Mouse (Mus musculus): ENCODE measurements around the gene Ltbp2. TPM values are rescaled to one million over a fixed set of nuclear protein-coding genes. Genes with fewer than 3 reads are reported as not detected.

Gene Ltbp2
- total and polyA plus RNA-seq, 3 experiments = 0.99 to 5.6 (median 2.3) TPM

DNA sequence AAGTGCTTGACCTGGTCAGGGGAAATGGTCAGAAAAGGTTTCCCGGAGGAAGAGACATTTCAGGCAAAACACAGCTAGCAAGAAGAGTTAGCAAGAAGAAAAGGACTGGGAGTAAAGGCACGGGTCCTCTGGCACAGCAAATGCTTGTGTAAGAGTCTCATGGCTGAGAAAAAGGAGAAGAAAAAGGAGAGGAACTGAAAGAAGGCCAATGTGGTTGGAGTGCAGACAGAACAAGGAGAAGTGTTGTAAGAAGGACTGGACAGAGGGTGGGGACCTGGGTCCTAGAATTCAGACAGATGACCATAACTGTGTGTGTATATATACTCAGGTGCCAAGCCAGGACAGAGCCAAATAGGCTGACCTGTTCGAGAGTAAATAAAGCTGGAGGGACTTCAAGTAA is 128.2 kb downstream of the Ltbp2 start:
- H3K4me3 ChIP-seq = no peak overlapping the region
- H3K4me1 ChIP-seq (ENCODE audit: control insufficient read depth, insufficient read depth, low read length) = no peaks in the 10 kb centered on the region; the same call in 1 of the 2 replicates
- intact Hi-C loops (cut with DNase I) = no loop called here
- H3K79me2 ChIP-seq (replicated peaks; ENCODE audit: control insufficient read depth, insufficient read depth, low read length) = no peaks in the 10 kb centered on the region
- no peak overlapping the region for H3K27ac ChIP-seq
- no peaks in the 10 kb centered on the region for H3K36me3 ChIP-seq (ENCODE audit: control insufficient read depth, insufficient read depth, low read length)
- WGBS = 53% methylated on average over 3 of the region's 3 CpGs
- TF ChIP-seq POLR2A (IDR thresholded peaks at IDR 0.05; ENCODE audit: insufficient read depth, low read depth, low read length) (no peak), EP300 (IDR thresholded peaks at IDR 0.05; ENCODE audit: insufficient read depth, low read depth, low read length) (no peak), CTCF (IDR thresholded peaks at IDR 0.05) (no peak)
- H3K27me3 ChIP-seq (ENCODE audit: control insufficient read depth, insufficient read depth, low read length) = no peaks in the 10 kb centered on the region
- DNase-seq = no peak
- no peak overlapping the region for H3K9ac ChIP-seq (ENCODE audit: low read depth, low read length)

DNA sequence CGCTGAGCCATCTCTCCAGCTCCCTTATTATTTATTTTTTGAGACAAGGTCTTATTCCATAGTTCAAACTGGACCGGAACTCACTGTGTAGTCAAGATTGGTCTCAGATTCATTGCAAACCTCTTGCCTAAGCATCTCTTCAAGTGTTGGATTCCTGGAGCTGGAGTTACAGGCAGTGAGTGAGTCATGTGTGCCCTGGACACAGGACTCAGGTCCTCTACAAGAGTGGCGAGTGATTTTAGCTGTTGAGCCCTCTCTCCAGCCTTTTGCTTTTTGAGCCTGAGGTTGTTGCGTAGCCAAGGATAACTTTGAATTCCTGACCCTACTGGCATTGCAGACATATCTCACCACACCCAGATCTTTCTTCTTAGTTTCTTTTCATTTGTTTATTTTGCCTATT is 130.6 kb downstream of the Ltbp2 start:
- no peaks in the 10 kb centered on the region for H3K27me3 ChIP-seq (ENCODE audit: control insufficient read depth, insufficient read depth, low read length)
- H3K79me2 ChIP-seq (replicated peaks; ENCODE audit: control insufficient read depth, insufficient read depth, low read length) = no peaks in the 10 kb centered on the region
- H3K9ac ChIP-seq (ENCODE audit: low read depth, low read length) = no peak overlapping the region
- intact Hi-C loops (cut with DNase I) = no loop called here
- WGBS = 53% methylated on average over 4 of the region's 4 CpGs
- no peak overlapping the region for H3K4me3 ChIP-seq
- H3K27ac ChIP-seq = no peak overlapping the region
- no peak for TF ChIP-seq EP300 (IDR thresholded peaks at IDR 0.05; ENCODE audit: insufficient read depth, low read depth, low read length)
- no peak for TF ChIP-seq CTCF (IDR thresholded peaks at IDR 0.05)
- TF ChIP-seq POLR2A (IDR thresholded peaks at IDR 0.05; ENCODE audit: insufficient read depth, low read depth, low read length) = no peak
- no peaks in the 10 kb centered on the region for H3K4me1 ChIP-seq (ENCODE audit: control insufficient read depth, insufficient read depth, low read length)
- no peaks in the 10 kb centered on the region for H3K36me3 ChIP-seq (ENCODE audit: control insufficient read depth, insufficient read depth, low read length)
- DNase-seq = no peak

DNA sequence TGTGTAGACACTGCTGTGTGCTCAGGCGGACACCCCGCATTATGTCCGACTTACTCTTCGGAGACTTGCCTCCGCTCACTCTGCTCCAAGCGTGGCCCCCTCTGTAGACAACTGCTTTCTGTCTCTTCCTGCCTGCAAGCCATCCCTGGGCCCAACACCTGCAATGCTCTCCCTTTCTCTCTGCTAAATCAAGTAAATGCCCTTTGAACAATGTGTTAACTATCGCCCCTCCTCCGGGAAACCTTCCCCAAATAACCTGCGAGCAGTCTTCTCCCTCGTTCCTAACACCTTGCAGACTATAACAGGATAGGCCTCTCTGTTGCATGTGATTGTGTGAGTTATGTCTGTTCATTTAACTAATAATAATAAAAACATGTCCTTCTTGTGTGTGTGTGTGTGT is 132.8 kb downstream of the Ltbp2 start:
- H3K9ac ChIP-seq (ENCODE audit: low read depth, low read length) = no peak overlapping the region
- H3K27ac ChIP-seq = no peak overlapping the region
- no peaks in the 10 kb centered on the region for H3K27me3 ChIP-seq (ENCODE audit: control insufficient read depth, insufficient read depth, low read length)
- intact Hi-C loops (cut with DNase I) = no loop called here
- H3K4me3 ChIP-seq = no peak overlapping the region
- no peaks in the 10 kb centered on the region for H3K4me1 ChIP-seq (ENCODE audit: control insufficient read depth, insufficient read depth, low read length)
- no peaks in the 10 kb centered on the region for H3K79me2 ChIP-seq (replicated peaks; ENCODE audit: control insufficient read depth, insufficient read depth, low read length)
- no peak for DNase-seq
- H3K36me3 ChIP-seq (ENCODE audit: control insufficient read depth, insufficient read depth, low read length) = no peaks in the 10 kb centered on the region
- TF ChIP-seq EP300 (IDR thresholded peaks at IDR 0.05; ENCODE audit: insufficient read depth, low read depth, low read length) = no peak
- no peak for TF ChIP-seq POLR2A (IDR thresholded peaks at IDR 0.05; ENCODE audit: insufficient read depth, low read depth, low read length)
- TF ChIP-seq CTCF (IDR thresholded peaks at IDR 0.05) = no peak
- 86% methylated on average over 10 of the region's 10 CpGs for WGBS

DNA sequence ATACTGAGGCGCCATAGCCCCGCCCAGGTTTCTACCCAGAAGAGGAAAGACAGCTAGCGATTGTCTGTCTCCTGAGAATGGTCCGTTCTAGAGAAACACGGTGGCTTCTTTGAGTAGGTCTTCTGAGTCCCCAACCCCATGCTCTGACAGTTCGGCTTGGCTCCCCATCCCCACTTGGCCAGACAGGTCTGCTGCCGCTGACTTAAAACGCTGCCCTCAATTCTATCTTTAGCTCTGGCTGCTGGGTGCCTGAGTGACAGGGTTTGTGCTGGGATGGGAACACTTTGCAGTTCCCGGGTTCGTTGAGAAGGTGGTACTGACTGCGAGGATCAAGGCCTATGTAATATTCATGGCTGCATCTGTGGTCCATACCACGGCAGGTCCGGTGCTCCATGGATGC is 143.0 kb downstream of the Ltbp2 start:
- no peaks in the 10 kb centered on the region for H3K79me2 ChIP-seq (replicated peaks; ENCODE audit: control insufficient read depth, insufficient read depth, low read length)
- WGBS = 59% methylated on average over 13 of the region's 13 CpGs

More for the DNA sequence above, 143.0 kb downstream of the Ltbp2 start:
- DNase-seq = no peak
- no peak overlapping the region for H3K9ac ChIP-seq (ENCODE audit: low read depth, low read length)
- H3K27ac ChIP-seq = no peak overlapping the region
- no peaks in the 10 kb centered on the region for H3K4me1 ChIP-seq (ENCODE audit: control insufficient read depth, insufficient read depth, low read length)
- H3K4me3 ChIP-seq = no peak overlapping the region
- no peaks in the 10 kb centered on the region for H3K36me3 ChIP-seq (ENCODE audit: control insufficient read depth, insufficient read depth, low read length)
- no peaks in the 10 kb centered on the region for H3K27me3 ChIP-seq (ENCODE audit: control insufficient read depth, insufficient read depth, low read length)
- intact Hi-C loops (cut with DNase I) = no loop called here
- TF ChIP-seq POLR2A (IDR thresholded peaks at IDR 0.05; ENCODE audit: insufficient read depth, low read depth, low read length) = no peak
- TF ChIP-seq EP300 (IDR thresholded peaks at IDR 0.05; ENCODE audit: insufficient read depth, low read depth, low read length) = no peak

Other genes with a start within 250 kb of the Ltbp2 start
- gene Vrtn, start 235.5 kb downstream of the Ltbp2 start, total RNA-seq (2021) = not detected
- not detected in 2 replicates for gene Vrtn, start 235.5 kb downstream of the Ltbp2 start, polyA plus RNA-seq (2012; rRNA removed)
- gene Syndig1l, start 177.7 kb downstream of the Ltbp2 start, total RNA-seq (2021) = not detected
- gene Syndig1l, start 177.7 kb downstream of the Ltbp2 start, polyA plus RNA-seq (2012; rRNA removed) = not detected in 2 replicates
- gene Npc2, start 103.4 kb downstream of the Ltbp2 start, total RNA-seq (2021) = 10 to 100 TPM; 27.2 to 27.6 TPM
- 59.5 and 72.3 TPM in 2 replicates for gene Npc2, start 103.4 kb downstream of the Ltbp2 start, polyA plus RNA-seq (2012; rRNA removed)
- 10 to 100 TPM; 87.1 to 90.3 TPM for gene Isca2, start 103.3 kb downstream of the Ltbp2 start, total RNA-seq (2021)
- 91.0 and 133 TPM in 2 replicates for gene Isca2, start 103.3 kb downstream of the Ltbp2 start, polyA plus RNA-seq (2012; rRNA removed)
- gene Fcf1, start 94.4 kb upstream of the Ltbp2 start, total RNA-seq (2021) = 10 to 100 TPM; 31.8 to 35.1 TPM
- 28.1 and 54.1 TPM in 2 replicates for gene Fcf1, start 94.4 kb upstream of the Ltbp2 start, polyA plus RNA-seq (2012; rRNA removed)
- 10 to 100 TPM; 34.9 to 45.2 TPM for gene Arel1, start 94.4 kb upstream of the Ltbp2 start, total RNA-seq (2021)
- gene Arel1, start 94.4 kb upstream of the Ltbp2 start, polyA plus RNA-seq (2012; rRNA removed) = 29.5 and 45.9 TPM in 2 replicates
- gene Ylpm1, start 119.8 kb upstream of the Ltbp2 start, total RNA-seq (2021) = 10 to 100 TPM; 26.7 to 26.8 TPM
- gene Ylpm1, start 119.8 kb upstream of the Ltbp2 start, polyA plus RNA-seq (2012; rRNA removed) = 9.3 and 12.1 TPM in 2 replicates
- gene Prox2, start 234.2 kb upstream of the Ltbp2 start, total RNA-seq (2021) = 1 to 10 TPM; 1.2 to 1.5 TPM
- 1.1 and 1.7 TPM in 2 replicates for gene Prox2, start 234.2 kb upstream of the Ltbp2 start, polyA plus RNA-seq (2012; rRNA removed)
- gene Dlst, start 234.3 kb upstream of the Ltbp2 start, total RNA-seq (2021) = 100 to 1,000 TPM; 668 to 715 TPM
- gene Dlst, start 234.3 kb upstream of the Ltbp2 start, polyA plus RNA-seq (2012; rRNA removed) = 423 and 709 TPM in 2 replicates

All from heart, adult 2 months (tissue).